Mouse (Mus musculus): Measurements from ENCODE around the gene Kank1.

Kank1 gene

DNA sequence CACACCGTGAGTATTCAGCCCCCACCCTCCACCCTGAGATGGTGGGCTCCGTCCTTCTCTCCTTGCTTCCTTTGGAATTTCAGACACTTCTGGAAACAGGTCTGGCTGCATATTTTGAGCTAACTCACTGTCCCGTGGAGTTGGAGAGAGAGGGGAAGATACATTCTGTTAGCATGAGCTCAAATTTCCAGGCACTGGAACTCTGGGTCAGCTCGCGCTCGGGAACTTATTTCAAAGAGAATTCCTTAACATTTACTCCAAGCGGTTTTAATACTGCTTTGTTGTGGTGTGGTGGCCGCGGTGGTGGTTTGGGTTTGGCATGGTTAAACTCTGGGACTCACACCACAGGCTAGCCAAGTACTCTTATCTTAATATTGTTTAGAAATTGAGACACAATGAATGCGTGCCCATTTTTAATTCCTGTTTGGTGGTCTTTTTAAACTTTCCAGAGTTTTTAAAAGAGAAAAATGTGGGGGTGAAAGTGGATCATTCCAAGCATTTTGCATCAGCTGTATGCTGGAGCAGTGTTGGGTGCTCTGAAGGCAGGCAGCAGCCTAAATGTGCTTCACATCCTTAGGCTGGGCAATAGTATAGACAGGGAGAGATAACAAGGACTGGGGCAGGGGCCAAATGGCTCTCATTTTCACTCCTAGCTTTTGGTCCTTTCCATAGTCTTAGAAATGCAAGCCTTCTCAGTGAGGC is 170.6 kb downstream of the Kank1 start:
- no peak for DNase-seq

DNA sequence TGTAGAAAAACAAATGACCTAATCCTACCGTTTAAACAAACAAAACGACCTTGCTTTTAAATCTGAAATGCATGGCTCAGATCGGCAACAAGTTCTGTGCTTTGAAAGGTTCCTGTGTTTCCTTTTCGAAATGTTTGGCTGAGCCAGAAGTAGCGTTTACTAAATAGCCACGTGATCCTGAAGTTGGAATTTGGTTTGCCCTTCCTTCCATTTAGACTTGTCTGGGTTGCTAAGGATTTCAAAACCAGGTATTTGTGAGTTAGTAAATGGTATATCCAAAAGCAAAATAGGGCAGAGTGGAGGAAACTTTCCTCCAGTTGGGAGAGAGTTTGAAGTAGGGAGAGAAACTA is 171.1 kb downstream of the Kank1 start:
- no peak for DNase-seq

DNA sequence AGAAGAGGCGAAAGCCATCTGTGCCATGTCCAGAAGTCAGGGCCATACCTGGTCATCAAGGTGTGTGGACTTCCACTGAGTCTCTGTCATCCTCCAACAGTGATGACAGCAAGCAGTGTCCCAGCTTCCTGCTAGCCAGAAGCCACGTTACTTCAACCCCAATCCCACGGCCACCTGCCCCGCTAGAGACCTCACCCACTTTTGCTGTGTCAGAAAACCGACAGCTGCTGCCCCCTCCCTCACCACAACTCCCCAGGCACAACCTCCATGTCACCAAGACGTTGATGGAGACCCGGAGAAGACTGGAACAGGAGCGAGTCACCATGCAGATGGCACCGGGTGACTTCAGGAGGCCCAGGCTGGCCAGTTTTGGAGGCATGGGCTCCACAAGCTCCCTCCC is 172.5 kb downstream of the Kank1 start:
- no peak for DNase-seq

DNA sequence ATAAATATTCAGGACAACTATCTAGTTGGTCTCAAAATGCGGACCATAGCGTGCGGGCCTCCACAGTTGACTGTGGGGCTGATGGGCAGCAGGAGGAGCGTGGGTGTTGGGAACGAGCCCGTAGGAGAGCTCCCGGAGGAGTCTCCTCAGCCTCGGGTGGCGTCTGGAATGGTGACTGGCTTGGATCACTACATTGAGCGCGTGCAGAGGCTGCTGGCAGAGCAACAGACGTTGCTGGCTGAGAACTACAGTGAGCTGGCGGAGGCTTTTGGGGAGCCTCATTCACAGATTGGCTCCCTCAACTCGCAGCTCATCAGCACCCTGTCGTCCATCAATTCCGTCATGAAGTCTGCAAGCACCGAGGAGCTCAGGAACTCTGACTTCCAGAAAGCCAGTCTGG is 174.6 kb downstream of the Kank1 start:
- no peak for DNase-seq

DNA sequence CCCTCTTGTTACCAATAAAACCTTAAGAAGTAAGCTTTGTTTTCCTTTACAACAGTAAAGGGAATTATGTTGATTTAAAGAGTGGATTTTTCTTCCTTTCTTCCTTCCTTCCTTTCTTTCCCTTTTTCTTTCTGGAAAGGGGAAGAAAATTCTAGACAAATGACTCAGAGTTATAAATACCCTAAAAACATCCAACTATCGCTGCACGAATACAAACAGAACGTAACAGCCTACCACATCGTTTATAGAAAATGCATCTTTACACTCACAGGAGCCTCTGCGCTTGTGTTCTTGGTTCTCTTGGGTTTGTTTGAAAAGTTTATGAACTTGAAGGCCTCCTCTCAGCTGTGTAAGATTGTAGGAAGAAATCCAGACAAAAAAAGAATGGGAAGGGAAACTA is 178.7 kb downstream of the Kank1 start:
- DNase-seq, result no peak

DNA sequence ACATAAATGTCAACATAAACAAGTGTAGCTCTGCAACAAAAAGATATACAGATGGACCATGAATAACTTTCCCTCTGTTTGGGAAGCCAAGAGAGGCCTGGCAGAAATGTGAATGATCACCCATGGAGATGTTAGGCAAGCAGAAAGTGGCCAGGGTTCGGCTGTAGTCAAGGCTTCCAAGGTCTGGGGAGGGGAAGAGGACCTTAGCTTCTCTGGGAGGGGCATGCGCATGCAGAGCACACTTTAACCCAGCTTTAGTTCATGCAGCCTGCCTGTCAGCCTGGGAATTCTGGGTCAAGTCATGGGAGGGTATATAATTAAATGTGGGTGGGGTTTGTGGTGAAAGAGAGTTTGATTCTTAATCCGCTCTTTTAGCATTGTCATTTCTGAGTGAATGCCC is 180.9 kb downstream of the Kank1 start:
- no peak for DNase-seq

DNA sequence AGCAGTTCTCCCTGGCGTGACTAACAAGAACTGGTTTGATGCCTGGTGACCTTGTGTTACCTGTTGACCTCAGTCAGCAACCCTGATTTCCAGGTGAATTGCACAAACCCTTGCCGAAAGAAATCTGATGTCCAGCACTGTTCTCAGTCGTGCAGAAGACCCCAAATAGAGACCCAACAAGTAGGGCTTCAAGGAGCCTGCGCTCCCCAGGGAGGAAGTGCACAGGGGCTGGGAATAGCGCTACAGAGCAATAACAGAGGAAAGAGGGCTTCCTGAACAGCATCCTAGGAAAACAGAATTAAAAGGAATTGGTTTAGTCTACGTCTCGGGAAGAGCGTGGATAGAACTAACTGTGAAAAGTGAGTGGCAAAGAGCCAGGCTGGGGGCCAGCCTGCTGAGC is 183.2 kb downstream of the Kank1 start:
- no peak for DNase-seq

DNA sequence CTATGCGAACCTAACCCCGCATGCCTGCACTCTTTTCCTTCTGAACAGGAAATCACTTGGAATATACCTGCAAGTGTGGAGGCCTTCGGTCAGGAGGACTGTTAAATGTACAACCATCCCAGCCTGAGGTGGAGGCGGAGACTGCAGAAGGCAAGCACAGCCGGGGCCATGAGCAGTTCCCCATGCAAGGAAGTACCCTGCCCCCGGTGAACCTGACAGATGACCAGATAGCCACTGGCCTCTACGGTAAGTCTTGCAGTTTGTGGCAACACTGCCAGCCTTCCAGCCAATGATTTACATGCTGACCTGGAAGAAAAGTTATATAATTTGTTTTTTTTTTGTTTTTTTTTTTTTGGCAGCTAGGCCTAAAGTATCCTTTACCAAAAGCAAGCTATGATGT is 185.3 kb downstream of the Kank1 start:
- DNase-seq, result no peak

DNA sequence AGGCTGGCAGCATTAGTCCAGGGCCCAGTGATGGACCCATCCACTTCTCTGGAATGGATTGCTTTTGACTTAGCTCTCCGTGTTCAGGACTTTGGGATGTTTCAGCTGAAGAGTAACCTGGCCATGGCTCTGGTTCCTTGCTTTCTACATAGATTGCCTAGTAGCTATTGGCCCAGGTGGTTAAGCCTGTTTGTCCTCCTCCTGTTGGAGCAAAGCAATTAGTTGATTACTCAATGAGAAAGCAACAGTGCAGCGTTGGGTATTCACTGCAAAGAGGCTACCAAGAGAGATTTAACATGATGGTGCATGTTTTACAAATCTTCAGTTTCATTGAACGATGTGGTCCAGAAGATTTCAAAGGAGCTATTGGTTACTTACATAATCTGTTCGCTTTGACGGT is 186.6 kb downstream of the Kank1 start:
- no peak for DNase-seq

DNA sequence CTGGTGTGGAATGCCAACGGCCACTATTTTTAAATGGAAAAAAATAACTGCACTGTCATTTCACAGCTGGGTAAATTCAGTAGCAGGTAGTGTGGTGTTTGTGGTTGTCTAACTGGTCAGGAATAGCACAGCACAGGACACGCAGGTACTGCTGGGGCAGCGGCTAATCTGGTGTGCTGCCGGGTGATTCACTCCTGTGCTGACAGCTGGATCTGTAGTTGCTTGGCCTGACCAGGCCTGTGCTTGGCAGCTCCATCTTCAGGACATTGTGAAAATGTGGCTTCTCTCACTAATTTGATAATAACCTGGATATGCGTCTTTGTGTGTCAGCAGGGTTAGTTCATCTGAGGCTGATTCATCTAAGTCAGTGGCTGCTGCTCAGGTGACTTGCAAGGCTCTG is 189.7 kb downstream of the Kank1 start:
- no peak for DNase-seq

DNA sequence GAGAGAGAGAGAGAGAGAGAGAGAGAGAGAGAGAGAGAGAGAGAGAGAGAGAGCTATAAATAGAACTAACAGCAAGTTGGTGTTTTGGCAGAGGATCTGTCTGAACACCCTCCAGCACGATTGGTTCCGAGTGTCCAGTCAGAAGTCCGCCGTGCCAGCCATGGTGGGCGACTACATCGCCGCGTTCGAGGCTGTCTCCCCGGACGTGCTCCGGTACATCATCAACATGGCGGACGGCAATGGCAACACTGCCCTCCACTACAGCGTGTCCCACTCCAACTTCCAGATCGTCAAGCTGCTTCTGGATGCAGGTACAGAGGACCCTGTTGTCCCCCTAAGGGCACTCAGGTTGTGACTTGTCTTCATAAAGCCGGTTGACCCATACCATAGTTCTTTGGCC is 191.1 kb downstream of the Kank1 start:
- no peak for DNase-seq

DNA sequence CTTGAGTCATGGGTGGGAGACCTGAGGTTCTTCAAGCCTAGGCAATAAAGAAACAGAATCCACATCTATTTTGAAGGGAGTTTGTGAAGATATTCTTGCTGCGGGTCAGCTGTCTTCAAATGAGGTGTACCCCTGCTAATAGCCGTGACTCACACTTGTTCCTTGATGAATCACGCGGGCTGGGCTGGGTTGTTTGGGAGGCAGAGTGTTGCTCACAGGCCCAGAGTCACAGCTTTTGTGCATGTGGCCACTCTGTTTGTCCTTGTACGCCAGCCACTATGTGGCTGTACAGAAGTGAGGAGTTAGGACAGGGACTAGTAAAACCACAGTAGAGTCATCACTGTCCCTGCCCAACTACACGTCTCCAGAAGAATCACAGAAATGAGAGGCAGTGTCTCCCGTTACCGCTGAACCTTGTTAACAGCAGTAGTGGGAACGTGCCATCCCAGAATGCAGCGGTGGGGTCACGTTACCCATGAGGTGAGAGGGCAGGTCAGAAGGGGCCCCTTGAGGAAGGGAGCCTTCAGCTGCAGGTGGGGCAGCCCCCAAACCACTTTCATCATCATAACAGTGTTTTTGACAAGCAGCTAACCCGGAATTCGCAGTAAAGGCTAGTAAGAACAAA is 191.7 kb downstream of the Kank1 start:
- DNase-seq, result no peak

DNA sequence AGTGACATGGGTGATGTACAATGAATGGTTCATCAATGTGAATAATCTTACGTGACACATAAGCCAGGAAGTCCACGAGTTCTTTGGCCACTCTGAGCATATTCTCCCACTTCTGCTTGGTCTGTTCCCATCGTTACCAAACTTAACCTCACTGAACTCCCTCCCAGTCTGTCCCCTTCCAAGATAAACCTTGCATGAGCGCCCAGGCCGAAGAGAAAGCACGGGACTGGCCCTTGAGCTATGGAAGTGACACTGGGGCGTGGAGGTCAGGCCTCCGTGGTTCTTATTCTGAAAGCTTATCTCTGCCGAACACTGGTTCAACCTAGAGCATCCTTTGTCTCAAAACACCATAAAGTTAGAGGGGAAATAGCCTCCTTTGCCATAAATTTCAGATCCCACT is 194.7 kb downstream of the Kank1 start:
- DNase-seq, result no peak

DNA sequence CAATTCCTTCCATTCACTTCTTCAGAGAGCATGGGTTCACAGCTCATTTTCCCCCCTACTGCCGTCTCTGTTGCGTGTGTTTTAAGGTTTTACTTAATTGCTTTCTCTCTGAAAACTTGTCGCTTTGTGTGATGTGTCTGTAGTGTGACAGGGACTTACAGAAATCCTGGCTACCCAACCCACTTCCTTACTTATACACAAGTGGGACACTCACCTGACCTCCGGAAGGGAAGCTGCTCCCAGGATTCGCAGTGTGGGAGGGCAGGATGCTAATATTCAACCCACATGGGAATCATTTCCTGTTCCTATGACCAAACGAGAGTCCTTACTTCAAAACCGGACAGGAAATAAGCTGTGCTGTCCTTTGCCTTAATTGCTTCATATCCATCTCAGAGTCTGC is 195.1 kb downstream of the Kank1 start:
- DNase-seq, result no peak

DNA sequence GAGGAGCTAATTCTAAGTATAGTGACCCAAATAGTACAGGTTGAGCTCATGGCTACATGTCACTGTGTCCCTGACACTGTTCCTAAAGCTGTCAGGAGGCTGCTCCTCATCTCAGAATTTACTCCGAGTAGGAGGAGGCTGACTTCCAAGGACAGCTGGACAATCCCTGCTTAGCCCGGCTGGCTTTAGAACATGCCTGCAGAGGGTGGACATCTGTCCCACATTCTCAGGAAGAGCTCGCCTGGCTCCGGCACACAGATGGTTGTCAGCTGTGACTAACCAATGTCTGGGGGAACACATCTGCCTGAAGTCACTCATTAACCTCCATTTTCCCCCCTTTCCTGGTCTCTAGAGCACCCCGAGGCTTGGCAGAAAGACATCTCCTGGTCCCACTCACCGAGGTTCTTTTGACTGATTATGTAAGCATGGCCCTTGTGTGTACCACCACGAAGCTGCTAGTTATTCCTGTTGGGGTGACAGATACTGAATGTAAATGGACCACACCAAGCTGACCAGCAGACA is 196.5 kb downstream of the Kank1 start:
- no peak for DNase-seq

DNA sequence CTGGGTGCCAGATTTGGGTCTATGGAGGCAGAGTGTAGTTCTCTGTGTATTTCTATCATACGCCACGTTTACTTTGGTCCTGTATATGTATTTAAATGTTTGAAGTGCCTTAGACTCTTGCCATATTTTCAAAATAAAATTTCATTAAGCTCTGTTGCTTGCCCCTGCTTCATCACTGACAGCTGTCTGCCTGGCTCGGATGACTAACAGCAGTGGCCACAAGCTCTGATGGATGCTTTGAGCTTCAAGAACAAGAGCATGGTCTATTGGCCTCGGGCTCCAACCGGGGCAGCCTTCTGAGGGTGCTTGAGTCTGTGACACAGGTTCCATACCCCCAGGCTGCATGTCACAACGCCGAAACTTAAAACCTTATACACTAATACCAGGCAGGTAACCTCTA is 197.6 kb downstream of the Kank1 start:
- DNase-seq, result no peak

DNA sequence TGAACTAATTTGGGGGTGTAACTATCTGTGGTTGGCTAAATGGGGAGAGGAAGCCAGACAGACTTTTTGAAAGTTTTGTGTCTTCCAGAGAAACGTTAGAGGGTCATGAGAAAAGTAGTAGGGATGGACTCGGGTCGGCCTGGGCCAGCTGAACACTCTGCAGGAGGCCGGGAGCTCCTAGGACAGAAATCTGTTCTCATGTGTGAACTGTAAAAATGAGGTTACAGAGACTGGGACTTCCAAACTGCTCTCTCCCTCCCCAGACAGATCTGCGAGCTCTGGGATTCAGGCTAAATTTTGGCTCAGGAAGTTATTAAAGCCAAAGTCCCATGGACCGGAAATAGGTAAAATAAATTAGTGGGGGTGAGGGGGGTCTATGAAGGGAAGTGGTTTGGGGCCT is 198.0 kb downstream of the Kank1 start:
- DNase-seq, result no peak

DNA sequence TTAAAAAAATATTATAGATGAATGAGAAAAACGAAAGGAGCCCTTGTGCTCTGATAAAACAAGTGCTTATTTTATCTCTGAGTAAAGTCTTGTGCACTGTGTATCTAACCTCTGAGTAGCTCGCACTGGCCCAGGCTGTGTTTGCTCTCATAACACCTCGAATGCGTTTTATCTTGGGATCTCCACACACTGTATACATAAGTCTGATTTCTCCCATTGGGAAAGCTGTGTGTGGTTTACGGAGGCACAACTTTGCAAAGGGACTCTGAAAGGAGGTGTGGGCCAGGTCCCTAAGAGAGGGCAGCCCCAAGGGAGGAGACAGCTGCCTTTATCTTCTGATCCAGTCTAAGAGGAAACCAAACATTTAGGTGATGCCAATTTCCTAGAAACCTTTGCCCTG is 198.6 kb downstream of the Kank1 start:
- DNase-seq, result no peak

DNA sequence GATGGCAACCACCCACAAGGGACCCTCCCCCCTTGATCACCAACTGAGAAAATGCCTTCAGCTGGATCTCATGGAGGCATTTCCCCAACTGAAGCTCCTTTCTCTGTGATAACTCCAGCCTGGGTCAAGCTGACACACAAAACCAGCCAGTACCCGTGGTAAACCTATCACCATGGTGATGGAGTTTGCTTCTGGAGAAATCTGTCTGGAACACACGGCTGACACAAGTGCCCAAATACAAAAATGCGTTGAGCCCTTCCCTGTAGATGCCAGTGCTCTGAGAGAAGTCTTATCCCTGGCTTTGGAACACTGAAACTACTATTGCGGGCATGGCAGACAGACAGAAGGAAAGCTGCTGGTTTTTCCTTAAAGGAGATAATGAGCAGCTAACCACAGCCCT is 199.4 kb downstream of the Kank1 start:
- DNase-seq, result no peak

DNA sequence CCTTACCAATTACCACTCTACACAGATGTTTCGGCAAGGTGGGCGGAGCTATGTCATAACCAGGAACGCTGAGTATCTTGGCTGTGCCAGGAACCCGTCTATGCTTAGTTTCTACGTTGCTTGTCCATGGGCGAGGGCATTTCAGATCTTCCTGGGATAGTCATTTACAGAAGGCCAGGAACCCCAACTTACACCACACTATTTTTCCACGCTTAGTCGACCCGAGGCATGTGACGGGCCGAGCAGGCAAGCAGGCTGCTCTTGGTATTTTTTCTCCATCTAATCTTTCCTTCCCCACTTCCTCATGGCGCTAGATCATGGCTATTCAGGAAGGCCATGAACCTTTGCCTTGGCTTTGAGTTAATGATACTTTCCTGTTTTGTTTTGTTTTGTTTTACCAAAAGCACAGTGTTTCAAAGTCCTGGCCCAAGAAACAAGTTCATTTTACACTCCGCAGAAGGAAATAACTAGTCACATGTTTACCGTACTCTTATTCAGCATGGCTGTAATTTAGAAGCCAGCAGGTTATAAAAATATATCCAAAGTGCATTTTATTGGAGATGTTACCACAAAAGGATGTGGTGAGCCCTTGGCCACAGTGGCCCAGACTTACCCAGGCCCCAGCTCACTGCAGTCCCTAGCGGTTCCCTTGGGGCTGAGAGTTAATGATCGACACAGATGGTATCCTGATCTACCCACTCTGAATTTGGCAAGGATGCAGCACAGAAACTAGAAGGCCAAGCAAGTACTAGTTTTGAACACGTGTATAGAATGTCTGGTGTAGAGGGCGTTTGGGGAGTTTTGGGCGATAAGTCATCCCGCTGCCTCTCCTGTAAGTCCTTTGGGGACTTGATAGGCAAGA is 200.2 kb downstream of the Kank1 start:
- DNase-seq, result no peak

DNA sequence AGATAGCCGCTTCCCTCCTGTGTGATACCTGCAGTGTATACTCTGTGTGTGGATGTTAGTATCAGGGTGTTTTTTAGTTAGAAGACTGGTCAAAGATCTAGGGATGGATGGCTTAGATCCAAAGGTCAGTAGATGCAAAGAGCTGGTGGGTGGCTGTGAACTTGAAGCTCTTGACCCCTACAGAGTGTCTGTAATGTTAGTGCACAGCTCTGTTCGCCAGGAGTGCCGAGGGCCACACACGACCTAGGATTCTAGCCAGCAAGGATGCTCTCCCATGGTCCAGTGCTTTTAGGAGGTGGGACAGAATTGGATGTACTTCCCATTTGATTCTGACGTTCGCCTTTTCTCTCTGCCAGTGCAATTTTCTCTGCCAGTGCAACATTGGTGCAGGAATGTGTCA is 201.5 kb downstream of the Kank1 start:
- no peak for DNase-seq

DNA sequence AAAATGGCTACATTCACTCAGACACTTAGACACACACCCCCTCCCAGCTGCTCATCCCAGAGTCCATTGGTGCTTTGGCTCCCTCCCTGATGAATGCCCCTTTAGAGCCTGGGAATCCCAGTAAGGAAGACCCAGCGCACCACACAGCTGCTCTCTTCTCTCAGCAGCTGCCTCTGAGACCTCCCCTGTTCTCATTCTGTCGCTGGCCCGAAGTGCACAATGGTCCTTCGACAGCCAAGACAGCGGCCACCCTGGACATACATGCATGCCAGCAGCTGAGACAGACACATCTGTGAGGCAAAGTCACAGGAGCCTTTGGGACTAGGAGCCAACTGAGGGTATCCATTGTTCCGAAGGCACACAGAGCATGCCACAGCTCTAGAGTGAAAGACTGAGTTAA is 203.0 kb downstream of the Kank1 start:
- no peak for DNase-seq

DNA sequence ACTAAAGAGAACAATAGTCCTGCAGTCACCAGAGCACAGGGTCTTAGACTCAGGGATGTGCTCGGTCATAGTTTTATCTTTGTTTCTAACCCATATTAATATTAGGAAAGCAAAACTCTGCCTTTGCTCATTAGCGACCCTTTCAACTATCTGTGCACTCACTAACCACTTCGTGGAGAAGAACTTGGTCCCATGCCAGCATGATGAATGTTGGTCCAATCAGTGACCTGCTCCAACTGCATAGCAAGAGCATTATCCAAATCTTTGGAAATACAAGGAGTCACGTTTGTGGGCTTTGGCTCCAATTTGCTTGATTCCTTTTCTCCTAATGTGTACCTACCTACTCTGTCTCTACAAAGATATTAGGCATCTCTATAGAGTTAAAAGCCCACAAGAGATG is 204.0 kb downstream of the Kank1 start:
- DNase-seq, result no peak

DNA sequence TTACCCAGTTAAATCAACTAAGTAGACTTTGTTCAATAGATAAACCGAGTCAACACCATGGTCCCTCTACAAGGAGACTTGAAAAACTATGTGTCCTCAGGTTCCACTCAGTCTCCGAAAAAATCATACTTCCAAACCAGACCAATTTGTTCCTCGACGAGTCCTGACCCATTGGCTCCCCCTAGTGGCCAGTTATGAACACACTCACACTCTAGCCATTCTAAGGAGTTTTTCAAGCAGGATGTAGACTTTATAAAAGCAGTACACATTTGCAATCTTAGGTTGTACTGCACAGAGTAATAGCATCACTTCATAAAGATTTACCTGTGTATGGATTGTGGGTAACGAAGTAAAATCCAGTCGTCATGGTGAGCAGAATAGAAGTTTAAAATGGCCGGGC is 208.3 kb downstream of the Kank1 start:
- DNase-seq, result peak; percentile 68 to 69
